Mouse (Mus musculus) ES-E14 (cell line): ENCODE measurements around the gene Pou5f1.

Experiments used
- CHD2 ChIP-seq: IDR thresholded peaks from 2 replicates; pipeline ENCODE4 v1.6.1; 2014; ENCODE audit warnings: mild to moderate bottlenecking, low read depth, low read length, inconsistent platforms
- HCFC1 ChIP-seq: IDR thresholded peaks from 2 replicates; pipeline ENCODE4 v1.6.1; 2012; ENCODE audit warnings: low read length, inconsistent platforms, borderline replicate concordance; ENCODE audit not compliant: insufficient read depth
- MAFK ChIP-seq: IDR thresholded peaks from 2 replicates; pipeline ENCODE4 v1.6.1; 2014; ENCODE audit warnings: mild to moderate bottlenecking, low read depth, low read length, inconsistent platforms; ENCODE audit not compliant: insufficient read depth
- ZC3H11A ChIP-seq: IDR thresholded peaks from 2 replicates; pipeline ENCODE4 v1.6.1; 2012; ENCODE audit warnings: low read depth, mild to moderate bottlenecking, inconsistent platforms, low read length, borderline replicate concordance

GRCm38 (mm10) chr17:35550871-35551270 lies 45.1 kb downstream of the Pou5f1 start:
- TF ChIP-seq MAFK (no peak), CHD2 (no peak), HCFC1 (no peak), ZC3H11A (no peak)
